Mouse (Mus musculus): ENCODE measurements around the gene Tlx1. TPM values are rescaled to one million over a fixed set of nuclear protein-coding genes. Genes with fewer than 3 reads are reported as not detected.

Tlx1 gene
- polyA plus RNA-seq, 1 experiment from 2014 or later: not detected

DNA sequence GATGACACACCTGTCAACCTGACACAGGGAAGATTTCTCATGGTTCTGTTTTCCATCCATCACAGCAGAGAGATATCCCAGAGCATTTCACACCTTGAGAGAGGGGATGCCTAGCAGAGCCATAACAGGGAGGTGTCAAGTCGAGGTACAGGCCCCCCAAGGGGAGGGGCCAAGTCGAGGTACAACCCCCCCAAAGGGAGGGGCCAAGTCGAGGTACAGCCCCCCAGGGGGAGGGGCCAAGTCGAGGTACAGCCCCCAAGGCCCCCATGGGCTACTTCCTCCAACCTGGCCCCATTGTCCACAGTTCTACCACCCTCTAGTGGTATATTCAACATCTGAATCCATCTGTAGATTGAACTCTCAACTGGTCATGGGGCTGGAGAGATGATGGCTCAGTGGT lies 44.2 kb downstream of the Tlx1 start:
- Histone ChIP-seq H3K4me1 (replicated peaks) (no peaks in the 10 kb centered on the region), H3K36me3 (no peaks in the 10 kb centered on the region)

GRCm38 (mm10) chr19:45196967-45197366 lies 46.5 kb downstream of the Tlx1 start:
- H3K27ac ChIP-seq: no peak overlapping the region
- no peaks in the 10 kb centered on the region for H3K4me1 ChIP-seq (replicated peaks)
- H3K36me3 ChIP-seq: no peaks in the 10 kb centered on the region
- no peak overlapping the region for H3K4me2 ChIP-seq
- 71% methylated on average over 8 of the region's 8 CpGs for WGBS (ENCODE audit: insufficient replicate concordance)
- peaks cover 12% of the 10 kb centered on the region; the same call in 1 of the 2 replicates for H3K9me3 ChIP-seq (replicated peaks)
- no peaks in the 10 kb centered on the region for H3K27me3 ChIP-seq
- no peak for DNase-seq
- ATAC-seq (ENCODE audit: low read depth): no peak
- no peak overlapping the region for H3K9ac ChIP-seq
- H3K4me3 ChIP-seq (replicated peaks): no peak overlapping the region

More for the DNA sequence above, 44.2 kb downstream of the Tlx1 start:
- H3K9ac ChIP-seq: no peak overlapping the region
- H3K27me3 ChIP-seq: no peaks in the 10 kb centered on the region
- H3K27ac ChIP-seq: no peak overlapping the region
- H3K4me3 ChIP-seq (replicated peaks): no peak overlapping the region
- no peak for ATAC-seq (ENCODE audit: low read depth)
- H3K4me2 ChIP-seq: no peak overlapping the region
- peaks cover 12% of the 10 kb centered on the region; the same call in 1 of the 2 replicates for H3K9me3 ChIP-seq (replicated peaks)
- WGBS (ENCODE audit: insufficient replicate concordance): 27% methylated on average over 4 of the region's 4 CpGs
- no peak for DNase-seq

GRCm38 (mm10) chr19:45205311-45206105 lies 55.0 kb downstream of the Tlx1 start:
- DNase-seq: no peak
- Histone ChIP-seq H3K9ac (no peak overlapping the region), H3K4me1 (replicated peaks) (0 out of 2 replicates have a peak, but pooled peaks cover 3% of the 10 kb centered on the region), H3K4me2 (no peak overlapping the region), H3K27me3 (peaks cover 22% of the 10 kb centered on the region), H3K4me3 (replicated peaks) (no peak overlapping the region), H3K36me3 (no peaks in the 10 kb centered on the region), H3K27ac (no peak overlapping the region), H3K9me3 (replicated peaks) (no peaks in the 10 kb centered on the region; the same call in 1 of the 2 replicates)
- ATAC-seq (ENCODE audit: low read depth): no peak
- WGBS (ENCODE audit: insufficient replicate concordance): 64% methylated on average over 3 of the region's 3 CpGs

Other genes with a start within 250 kb of the Tlx1 start
- 12.6 and 17.7 TPM in 2 replicates for gene Slf2, start 219.5 kb upstream of the Tlx1 start, polyA plus RNA-seq (2015; fragmentation: Nextera tagmentation; extraction: Ambion mirVana)
- 2.2 and 2.5 TPM in 2 replicates for gene Sema4g, start 161.6 kb upstream of the Tlx1 start, polyA plus RNA-seq (2015; fragmentation: Nextera tagmentation; extraction: Ambion mirVana)
- 13.2 and 14.3 TPM in 2 replicates for gene Twnk, start 145.0 kb upstream of the Tlx1 start, polyA plus RNA-seq (2015; fragmentation: Nextera tagmentation; extraction: Ambion mirVana)
- gene Mrpl43, start 144.2 kb upstream of the Tlx1 start, polyA plus RNA-seq (2015; fragmentation: Nextera tagmentation; extraction: Ambion mirVana): 40.2 and 42.4 TPM in 2 replicates
- 6.9 and 8.3 TPM in 2 replicates for gene Lzts2, start 136.3 kb upstream of the Tlx1 start, polyA plus RNA-seq (2015; fragmentation: Nextera tagmentation; extraction: Ambion mirVana)
- not detected in 2 replicates for gene Pdzd7, start 105.0 kb upstream of the Tlx1 start, polyA plus RNA-seq (2015; fragmentation: Nextera tagmentation; extraction: Ambion mirVana)
- 2.4 and 2.9 TPM in 2 replicates for gene Sfxn3, start 103.2 kb upstream of the Tlx1 start, polyA plus RNA-seq (2015; fragmentation: Nextera tagmentation; extraction: Ambion mirVana)
- gene Kazald1, start 75.4 kb upstream of the Tlx1 start, polyA plus RNA-seq (2015; fragmentation: Nextera tagmentation; extraction: Ambion mirVana): 0.25 and 0.29 TPM in 2 replicates
- 0.05 TPM in 1 of 2 replicates, not detected in the other for gene Lbx1, start 85.1 kb downstream of the Tlx1 start, polyA plus RNA-seq (2015; fragmentation: Nextera tagmentation; extraction: Ambion mirVana)
- 44.1 and 48.0 TPM in 2 replicates for gene Btrc, start 213.1 kb downstream of the Tlx1 start, polyA plus RNA-seq (2015; fragmentation: Nextera tagmentation; extraction: Ambion mirVana)